7 mouse cellular contexts compared by ENCODE assay signal in genomic region chr5:100674711-100675376, GRCm38 (mm10). TPM values are rescaled to one million over a fixed set of nuclear protein-coding genes. Genes with fewer than 3 reads are reported as not detected.
DNase-seq lines count a peak whose midpoint lies in the region; ATAC-seq lines count a peak whose summit lies in the region.

Coq2 (minus strand) TSS chr5:100675140.

- intact Hi-C loops in gastrocnemius, postnatal 14 days (cut with DNase I; ENCODE audit: low total_unique reads) = loop anchor here (10.0 kb wide), 1 partner anchor 240 kb away; no protein-coding TSS in a partner anchor
- intact Hi-C loops in left cerebral cortex, postnatal 14 days (cut with DNase I) = loop anchor here (10.0 kb wide), 2 partner anchors 120 to 240 kb away; partner anchors contain the start of genes Helq and Mrps18c

- DNase-seq in adrenal gland, adult (ENCODE audit: inconsistent age in 2 of 2, low spot score in 1 of 2) = peak; percentile 86 to 94
- DNase-seq in embryo, embryonic 10 days (ENCODE audit: low spot score) = peak; percentile 95
- DNase-seq in gastrocnemius, postnatal 14 days = peak; percentile 76
- DNase-seq in left cerebral cortex, postnatal 14 days (ENCODE audit: low spot score in 2 of 2) = peak; percentile 45 to 76
- peak; percentile 88 for DNase-seq in mesoderm, embryonic 11.5 days (ENCODE audit: low read depth, low spot score)
- peak; percentile 47 for DNase-seq in right cerebral cortex, postnatal 36 days (ENCODE audit: low spot score in 2 of 2)

- peak; percentile 72 for ATAC-seq in inflammation-experienced regulatory T-cells, adult 6 months

RNA-seq across cellular contexts. Expression of gene Coq2, which starts in this region (rescaled TPM):
- 10 to 100 TPM; 39.8 to 41.0 TPM for total RNA-seq in gastrocnemius, postnatal 14 days (2021)
- 10 to 100 TPM in 2 of 3 experiments, 1 to 10 TPM in 1; 6.8 to 11.9 (median 11.6) TPM for polyA plus RNA-seq in inflammation-experienced regulatory T-cells, adult 6 months (2017; shearing (Covaris generic))
- total RNA-seq in left cerebral cortex, postnatal 14 days (2021) = 10 to 100 TPM; 63.3 to 64.4 TPM

Comparison
In these comparisons a context has a peak if more than half of its experiments do, and no peak if none do; other contexts are left out.
1. Peak in every context shown above with its lines: DNase-seq and ATAC-seq.